In the genomic region with DNA sequence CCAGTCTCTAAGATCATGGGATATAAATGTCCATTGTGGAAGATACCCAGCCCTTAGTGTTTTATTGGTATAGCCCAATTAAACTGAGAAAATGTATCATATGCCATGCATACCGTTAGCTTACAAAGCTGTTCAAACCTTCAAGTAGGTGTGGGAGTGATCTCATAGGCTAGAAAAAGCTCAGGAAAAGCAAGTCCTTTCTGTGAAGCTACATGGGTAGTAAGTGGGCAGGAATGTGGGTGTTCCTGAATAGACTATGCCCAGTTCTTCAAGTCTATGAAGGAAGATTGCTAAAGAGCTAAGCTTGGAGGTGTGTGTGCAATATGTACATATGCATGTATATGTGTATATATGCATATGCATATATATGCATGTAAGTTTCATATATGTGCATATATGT, we compare ENCODE assay signal across 15 mouse cellular contexts.
"Had no signal": no experiment of that assay in that cellular context is flagged by ENCODE, and none has a peak within 500 bp of the region (broad histone marks: within the 10 kb centered on the region; RNA-seq: fewer than 3 reads in every experiment).

No protein-coding gene starts in this region.

- H3K36me3 ChIP-seq: neural tube, embryonic 12.5 days; neural tube, embryonic 13.5 days; neural tube, embryonic 15.5 days; stomach, embryonic 15.5 days had no signal

- H3K9ac ChIP-seq: neural tube, embryonic 12.5 days; neural tube, embryonic 13.5 days; neural tube, embryonic 15.5 days; stomach, embryonic 15.5 days had no signal

- H3K27ac ChIP-seq: neural tube, embryonic 12.5 days; neural tube, embryonic 13.5 days; neural tube, embryonic 15.5 days; stomach, embryonic 15.5 days; stomach, postnatal 0 days had no signal

- H3K9me3 ChIP-seq: neural tube, embryonic 12.5 days; neural tube, embryonic 13.5 days; neural tube, embryonic 15.5 days; stomach, embryonic 15.5 days had no signal

- H3K4me3 ChIP-seq: neural tube, embryonic 12.5 days; neural tube, embryonic 13.5 days; neural tube, embryonic 15.5 days; stomach, embryonic 15.5 days had no signal

- DNase-seq: retina, postnatal 1 day; right cerebral cortex, postnatal 14 days; right cerebral cortex, postnatal 25 days; spleen, adult 18-20 months; thymus, adult 18-20 months; thymus, adult 2 months; thymus, postnatal 14 days; thymus, postnatal 25 days; thymus, postnatal 36 days; thymus, postnatal 4 days had no signal

- H3K27me3 ChIP-seq: neural tube, embryonic 12.5 days; neural tube, embryonic 13.5 days; neural tube, embryonic 15.5 days; stomach, embryonic 15.5 days had no signal

- H3K4me1 ChIP-seq: neural tube, embryonic 12.5 days; neural tube, embryonic 13.5 days; neural tube, embryonic 15.5 days; stomach, embryonic 15.5 days had no signal

- H3K4me2 ChIP-seq: neural tube, embryonic 12.5 days; neural tube, embryonic 13.5 days; neural tube, embryonic 15.5 days; stomach, embryonic 15.5 days had no signal
